Mouse (Mus musculus) lung, adult 2 months (tissue): ENCODE results near the gene Cdk1. TPM values are rescaled to one million over a fixed set of nuclear protein-coding genes. Genes with fewer than 3 reads are reported as not detected.

Experiments
- DNase-seq: peaks from one replicate; pipeline ENCODE4 v3.0.0; 2022
- H3K4me1 ChIP-seq: fragments of 200-500 bp; 2 replicates; pipeline ENCODE4 v1.6.1; 2011; ENCODE audit warnings: low read length; ENCODE audit not compliant: control insufficient read depth, insufficient read depth
- H3K4me3 ChIP-seq: fragments of 200-500 bp; replicated peaks from 2 replicates; pipeline ENCODE3; 2011; ENCODE audit warnings: low read depth, mild to moderate bottlenecking, control low read depth, low read length; ENCODE audit errors: extremely low read depth
- CTCF ChIP-seq: fragments of 200-500 bp; IDR thresholded peaks from 2 replicates; pipeline ENCODE4 v1.5.1; 2011; ENCODE audit warnings: mild to moderate bottlenecking, low read length, control low read depth; ENCODE audit not compliant: insufficient read depth
- POLR2A ChIP-seq: fragments of 200-500 bp; IDR thresholded peaks from 2 replicates; pipeline ENCODE4 v1.6.1; 2011; ENCODE audit warnings: low read depth, mild to moderate bottlenecking, control low read depth, low read length, borderline replicate concordance; ENCODE audit errors: extremely low read depth
- whole genome bisulfite sequencing: fragments of 180-500 bp; shearing (Covaris S2); methylation state at CpG from one replicate; pipeline ENCODE4 v1.1.7; 2018; 5-methylcytosine and 5-hydroxymethylcytosine counted together
- polyA plus RNA-seq: library from polyadenylated mRNA; depleted of rRNA; stranded (reverse); fragments of >200 nt; gene quantifications from 2 replicates; pipeline ENCODE4 v1.2.3, GENCODE M21; 2012

Gene Cdk1
- polyA plus RNA-seq, 1 experiment: 5.8 TPM

DNA sequence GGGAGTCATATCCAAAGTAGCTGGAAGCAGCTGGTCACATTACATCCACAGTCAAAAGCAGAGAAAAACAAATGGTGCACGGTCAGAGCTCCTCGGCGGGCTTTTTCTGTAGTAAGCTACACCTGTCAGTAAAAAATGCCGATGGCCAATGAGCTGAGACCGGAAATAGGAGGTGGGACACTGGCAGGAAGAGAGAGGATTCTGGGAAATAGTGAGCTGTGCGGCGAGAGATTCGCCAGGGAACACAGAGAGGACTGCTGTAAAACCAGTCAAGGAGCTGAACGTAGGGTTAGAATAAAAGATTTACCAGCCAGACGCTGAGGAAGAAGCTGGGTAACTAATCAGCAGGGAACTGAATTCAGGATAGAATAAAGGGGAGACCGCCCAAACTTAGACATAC, 34.2 kb downstream of the Cdk1 start:
- no peak for DNase-seq
- TF ChIP-seq POLR2A (no peak), CTCF (no peak)
- Histone ChIP-seq H3K4me3 (no peak overlapping the region), H3K4me1 (no peaks in the 10 kb centered on the region)
- WGBS: 85% methylated on average over 11 of the region's 11 CpGs

DNA sequence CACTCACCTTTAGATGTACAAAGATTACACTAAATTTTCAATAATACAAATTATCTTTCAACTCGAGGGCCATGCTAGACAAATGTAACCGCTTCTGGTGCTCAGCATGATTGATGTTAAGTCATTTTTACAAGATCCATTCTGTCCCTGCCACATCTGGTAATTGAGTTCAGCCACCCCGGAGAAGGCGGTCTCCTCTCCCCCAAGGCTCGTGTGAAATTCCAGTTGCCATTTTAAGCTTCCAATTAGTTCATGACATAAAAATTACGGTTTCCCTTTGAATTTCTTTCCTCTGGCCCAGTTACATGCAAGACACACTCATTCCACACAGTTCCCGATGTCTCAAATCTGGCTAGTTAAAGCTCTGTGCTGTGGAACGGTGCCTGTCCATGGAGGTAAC, 38.8 kb downstream of the Cdk1 start:
- H3K4me3 ChIP-seq: no peak overlapping the region
- DNase-seq: no peak
- TF ChIP-seq CTCF (no peak), POLR2A (no peak)
- H3K4me1 ChIP-seq: no peaks in the 10 kb centered on the region
- 75% methylated on average over 8 of the region's 8 CpGs for WGBS

DNA sequence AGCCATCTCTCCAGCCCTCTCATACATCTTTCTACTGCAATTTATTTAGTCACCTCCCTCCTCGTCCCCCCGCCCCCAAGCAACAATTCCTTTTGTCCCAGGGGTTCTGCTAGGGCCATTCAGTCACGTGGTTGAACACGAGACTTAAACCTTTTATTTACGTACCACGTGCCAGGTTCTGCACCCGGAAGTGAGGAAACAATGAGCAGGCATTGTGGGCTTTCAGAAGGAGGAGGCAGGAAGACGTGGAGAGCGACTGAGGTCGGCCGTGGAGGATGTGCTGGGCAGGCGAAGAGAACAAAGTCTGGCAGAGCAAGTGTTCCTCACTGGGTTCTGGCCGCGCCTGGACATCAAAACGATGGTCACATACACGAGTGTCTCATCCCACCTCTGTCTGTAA, 40.9 kb downstream of the Cdk1 start:
- WGBS: 64% methylated on average over 16 of the region's 16 CpGs
- TF ChIP-seq POLR2A (no peak), CTCF (no peak)

DNA sequence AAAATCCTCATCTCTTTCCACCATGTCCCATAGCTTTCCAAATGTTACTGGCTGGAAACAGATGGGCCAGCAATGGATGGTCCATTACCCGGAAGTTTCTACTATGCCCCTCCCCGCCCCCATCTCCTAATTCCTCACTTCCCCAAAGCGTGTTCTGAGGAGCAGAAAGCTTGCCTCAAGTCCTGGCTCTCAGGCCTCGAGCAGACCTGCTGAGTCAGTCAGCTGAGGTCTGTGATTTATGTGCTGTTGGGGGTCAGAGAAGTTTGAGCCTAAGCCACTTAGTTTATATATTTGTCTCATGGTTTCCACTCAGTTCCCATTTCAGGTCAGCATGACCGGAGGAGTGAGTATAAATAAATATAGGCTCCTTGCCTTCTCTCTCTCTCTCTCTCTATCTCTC, 43.6 kb downstream of the Cdk1 start:
- WGBS: 37% methylated on average over 5 of the region's 5 CpGs
- Histone ChIP-seq H3K4me3 (no peak overlapping the region), H3K4me1 (no peaks in the 10 kb centered on the region)
- DNase-seq: no peak
- TF ChIP-seq CTCF (no peak), POLR2A (no peak)

More for the DNA sequence above, 40.9 kb downstream of the Cdk1 start:
- Histone ChIP-seq H3K4me1 (no peaks in the 10 kb centered on the region), H3K4me3 (no peak overlapping the region)
- no peak for DNase-seq

DNA sequence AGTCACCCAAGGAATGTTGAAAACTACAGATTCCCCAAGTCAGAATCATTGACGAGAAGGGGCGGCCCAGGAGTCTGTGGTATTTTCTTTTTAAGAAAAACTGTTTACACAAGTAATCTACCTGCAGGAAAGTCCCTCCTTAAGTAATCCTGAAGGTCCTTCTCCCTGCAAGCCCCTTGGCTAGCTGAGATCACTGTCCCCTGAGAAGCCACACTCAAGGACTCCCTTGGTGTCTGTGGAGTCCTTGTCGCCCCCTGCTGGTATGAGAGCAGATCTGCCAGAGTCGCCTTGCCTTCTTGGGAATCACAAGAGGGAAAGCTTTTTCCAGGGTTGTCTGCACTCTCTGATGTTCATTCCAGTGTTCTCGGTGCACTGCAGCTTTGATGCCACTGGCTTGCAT, 45.7 kb downstream of the Cdk1 start:
- DNase-seq: peak; percentile 57
- TF ChIP-seq POLR2A (no peak), CTCF (peak; percentile 93)
- 35% methylated on average over 5 of the region's 5 CpGs for WGBS
- H3K4me3 ChIP-seq: no peak overlapping the region
- no peaks in the 10 kb centered on the region for H3K4me1 ChIP-seq

DNA sequence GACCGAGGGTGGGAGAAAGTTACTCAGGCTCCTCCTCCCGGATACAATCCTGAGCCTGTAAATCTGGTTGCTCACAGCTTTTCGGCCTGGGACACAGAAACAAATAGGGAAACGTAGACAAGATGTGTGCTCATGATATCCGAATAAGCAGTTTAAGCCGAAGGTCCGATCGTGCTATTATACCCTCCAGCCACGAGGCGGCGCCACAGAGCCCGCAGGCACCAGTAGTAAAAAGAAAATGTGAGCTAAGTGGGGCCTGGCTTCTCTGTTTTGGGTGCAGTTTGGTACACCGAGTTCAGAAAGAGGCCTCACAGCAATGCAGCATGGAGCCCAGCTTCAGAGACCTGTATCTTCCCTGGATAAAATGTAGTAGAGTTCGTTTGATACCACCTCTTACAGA, 46.5 kb downstream of the Cdk1 start:
- Histone ChIP-seq H3K4me1 (no peaks in the 10 kb centered on the region), H3K4me3 (no peak overlapping the region)
- DNase-seq: peak; percentile 62
- 39% methylated on average over 14 of the region's 14 CpGs for WGBS
- TF ChIP-seq POLR2A (no peak), CTCF (peak; percentile 78)

DNA sequence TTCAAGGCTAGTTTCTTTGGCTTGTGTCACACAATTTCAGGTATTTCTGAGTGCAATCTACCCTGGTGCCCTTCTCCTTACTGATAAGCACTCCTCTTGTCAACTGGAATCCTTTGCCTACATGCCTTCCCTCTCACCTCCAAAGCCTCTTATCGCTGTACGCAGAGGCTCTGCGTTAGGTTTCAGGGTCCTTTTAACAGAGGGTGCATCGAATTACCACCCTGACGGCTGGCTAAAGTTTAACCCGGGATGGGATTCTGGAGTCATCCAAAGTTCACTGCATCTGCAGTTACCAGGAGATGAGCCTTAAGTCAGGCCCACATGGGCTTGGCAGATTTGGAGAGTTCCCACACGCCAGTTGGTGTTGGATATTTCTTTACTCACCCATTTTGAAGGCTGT, 47.1 kb downstream of the Cdk1 start:
- DNase-seq: no peak
- no peaks in the 10 kb centered on the region for H3K4me1 ChIP-seq
- 59% methylated on average over 7 of the region's 7 CpGs for WGBS
- no peak overlapping the region for H3K4me3 ChIP-seq
- TF ChIP-seq CTCF (no peak), POLR2A (no peak)

DNA sequence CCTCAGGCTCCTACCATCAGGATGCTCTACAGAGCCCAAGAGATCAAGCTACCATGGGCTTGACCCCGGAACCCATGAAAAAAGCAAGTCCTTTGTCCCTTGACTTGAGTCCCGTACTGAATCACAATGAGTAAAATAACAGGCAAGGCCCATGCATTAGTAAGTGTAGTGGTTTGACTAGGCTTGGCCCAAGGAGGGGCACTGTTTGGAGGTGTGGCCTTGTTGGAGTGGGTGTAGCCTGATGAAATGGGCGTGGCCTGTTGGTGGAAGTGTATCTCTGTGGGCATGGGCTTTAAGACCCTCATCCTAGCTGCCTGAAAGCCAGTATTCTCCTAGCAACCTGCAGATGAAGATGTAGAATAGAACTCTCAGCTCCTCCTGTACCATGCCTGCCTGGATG, 47.9 kb downstream of the Cdk1 start:
- DNase-seq: no peak
- 84% methylated on average over 3 of the region's 3 CpGs for WGBS
- TF ChIP-seq CTCF (no peak), POLR2A (no peak)
- Histone ChIP-seq H3K4me1 (no peaks in the 10 kb centered on the region), H3K4me3 (no peak overlapping the region)

DNA sequence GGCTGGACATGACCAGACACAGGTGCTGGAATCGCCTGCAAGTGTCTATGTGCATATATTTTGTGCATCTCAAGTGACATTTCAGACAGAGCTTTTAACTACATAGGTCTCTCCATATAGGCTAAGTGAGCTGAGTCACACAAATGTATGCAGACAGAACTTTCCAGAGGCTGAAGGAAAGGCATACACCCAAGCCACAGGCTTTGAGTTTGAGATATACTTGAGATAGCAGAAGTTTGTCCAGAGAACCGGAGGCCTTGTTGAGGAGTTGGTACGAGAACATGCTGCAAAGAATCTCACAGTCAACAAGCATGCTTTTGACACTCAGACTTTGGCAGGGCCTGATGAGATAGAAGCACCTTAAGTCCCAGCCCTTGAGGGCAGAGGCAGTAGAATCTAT, 50.1 kb downstream of the Cdk1 start:
- TF ChIP-seq CTCF: no peak
- TF ChIP-seq POLR2A: no peak
- 87% methylated on average over 3 of the region's 3 CpGs for WGBS
- no peak for DNase-seq

DNA sequence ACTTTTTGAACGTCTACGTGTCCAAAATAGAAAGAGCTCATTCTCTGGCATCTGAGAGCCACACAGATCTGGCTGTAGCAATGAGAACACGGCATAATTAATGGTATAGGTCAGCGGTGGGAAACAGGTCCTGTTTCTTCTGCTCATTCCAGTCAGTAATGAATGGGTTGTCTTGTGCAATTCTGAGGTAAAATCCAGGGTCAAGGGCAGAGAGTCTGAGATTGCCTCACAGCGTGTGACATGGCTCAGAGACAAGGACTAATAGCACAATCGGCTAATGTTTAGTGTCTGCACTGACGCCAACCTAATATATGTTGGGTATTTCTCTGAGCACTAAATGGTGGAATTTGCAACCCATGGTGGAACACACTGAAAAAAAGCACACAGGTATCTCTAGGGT, 52.8 kb downstream of the Cdk1 start:
- no peak for DNase-seq
- no peak overlapping the region for H3K4me3 ChIP-seq
- 79% methylated on average over 7 of the region's 7 CpGs for whole genome bisulfite sequencing
- TF ChIP-seq CTCF (no peak), POLR2A (no peak)
- no peaks in the 10 kb centered on the region for H3K4me1 ChIP-seq

More for the DNA sequence above, 50.1 kb downstream of the Cdk1 start:
- no peaks in the 10 kb centered on the region for H3K4me1 ChIP-seq
- H3K4me3 ChIP-seq: no peak overlapping the region

DNA sequence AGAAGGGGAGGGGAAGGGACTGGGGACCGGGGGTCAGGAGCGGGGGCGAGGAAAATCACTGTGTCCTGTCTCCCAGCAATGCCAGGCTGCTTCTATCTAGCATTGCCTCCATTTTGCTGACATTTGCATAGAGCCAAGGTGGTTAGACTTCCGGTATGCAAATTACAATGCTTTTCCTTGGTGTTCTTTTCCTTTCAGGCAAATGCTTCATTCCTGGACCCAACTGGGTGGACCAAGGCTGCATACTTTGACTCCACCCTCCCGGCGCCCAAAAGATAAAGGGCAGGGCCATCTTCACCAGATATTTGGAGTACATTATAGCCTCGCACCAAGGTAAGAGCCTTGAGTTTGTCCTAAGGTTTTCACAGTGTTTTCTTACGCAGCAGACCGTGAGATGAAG, 56.8 kb downstream of the Cdk1 start:
- Histone ChIP-seq H3K4me3 (no peak overlapping the region), H3K4me1 (no peaks in the 10 kb centered on the region)
- 78% methylated on average over 9 of the region's 9 CpGs for WGBS
- no peak for DNase-seq
- TF ChIP-seq CTCF: no peak
- TF ChIP-seq POLR2A: no peak

DNA sequence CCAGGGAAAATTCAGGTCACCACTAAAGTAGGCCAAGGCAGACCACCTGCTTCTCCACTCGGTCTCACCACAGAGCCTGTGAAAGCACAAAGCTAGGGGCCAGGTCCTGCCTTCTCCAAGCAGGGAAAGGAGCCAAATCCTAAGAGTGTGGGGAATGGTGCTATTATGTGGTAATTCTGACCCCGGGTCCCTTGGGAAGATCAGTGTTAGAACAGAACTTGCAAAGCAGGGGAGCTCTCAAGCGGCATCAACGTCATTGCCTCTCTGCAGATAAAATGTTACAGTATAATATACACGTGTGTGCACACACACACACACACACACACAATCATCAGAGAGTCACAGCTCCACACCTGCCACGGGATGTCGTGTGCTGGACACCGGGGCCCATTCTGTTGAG, 62.0 kb downstream of the Cdk1 start:
- TF ChIP-seq CTCF: no peak
- no peak for TF ChIP-seq POLR2A
- Histone ChIP-seq H3K4me3 (no peak overlapping the region), H3K4me1 (no peaks in the 10 kb centered on the region)
- no peak for DNase-seq
- WGBS: 85% methylated on average over 8 of the region's 8 CpGs
